Mouse (Mus musculus): ENCODE results near the gene Ptpa.

GRCm38 (mm10) chr2:30380564-30381376 lies 35.1 kb upstream of the Ptpa start:
- TF ChIP-seq CTCF (IDR thresholded peaks at IDR 0.05): no peak
- no peak for TF ChIP-seq EP300 (IDR thresholded peaks at IDR 0.05; ENCODE audit: insufficient read depth, low read depth, low read length)
- TF ChIP-seq POLR2A (IDR thresholded peaks at IDR 0.05; ENCODE audit: insufficient read depth, low read depth, low read length): no peak

All from heart, adult 2 months (tissue).